Mouse (Mus musculus): ENCODE measurements around the gene Zfp551.

Zfp551 gene

GRCm38 (mm10) chr7:12422245-12422849, at the start of gene Zfp551:
Gene Zfp551, minus strand, starts transcription at chr7:12422751.
- peak; percentile 44 for DNase-seq (ENCODE audit: low spot score)

- DNase-seq (ENCODE audit: low spot score) = no peak
Observed at GRCm38 (mm10) chr7:12422855-12423254, 304 bp upstream of the Zfp551 start.

GRCm38 (mm10) chr7:12421741-12422140, 810 bp downstream of the Zfp551 start:
- no peak for DNase-seq (ENCODE audit: low spot score)

GRCm38 (mm10) chr7:12369173-12369572, 53.4 kb downstream of the Zfp551 start, which contains the start of gene Vmn1r84:
Gene Vmn1r84, minus strand, starts transcription at chr7:12369273.
- DNase-seq (ENCODE audit: low spot score) = no peak

Measured in lung, postnatal 25 days (tissue).